Mouse (Mus musculus) urinary bladder, postnatal 14 days (tissue): ENCODE measurements around the gene Trip12.

Source experiments
- DNase-seq: peaks from one replicate; pipeline ENCODE4 v3.0.0; 2021; ENCODE audit warnings: low spot score

The Trip12 gene

GRCm38 (mm10) chr1:84860360-84861254 is 20.3 kb upstream of the Trip12 start:
- no peak for DNase-seq

DNA sequence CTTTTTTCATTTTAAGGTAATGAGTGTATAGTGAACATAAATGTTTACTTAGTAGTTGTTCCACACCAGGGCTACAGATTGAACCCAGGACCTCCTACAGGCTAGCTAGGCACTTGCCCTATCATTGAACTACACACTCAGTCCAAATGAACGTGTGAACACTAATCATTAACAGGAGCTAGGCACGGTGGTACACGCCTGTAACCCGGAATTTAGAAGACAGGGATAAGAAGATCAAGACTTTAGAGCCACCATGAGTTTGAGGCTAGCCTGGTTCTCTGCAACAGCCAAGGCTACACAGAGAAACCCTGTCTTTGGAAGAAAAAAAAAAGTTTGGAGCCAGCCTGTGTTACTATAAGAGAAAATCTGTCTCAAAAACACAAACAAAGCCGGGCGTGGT is 19.3 kb upstream of the Trip12 start:
- no peak for DNase-seq

- DNase-seq, result no peak
These were observed 15.4 kb upstream of the Trip12 start for GRCm38 (mm10) chr1:84855756-84856155.

- no peak for DNase-seq
These were observed 14.7 kb upstream of the Trip12 start for GRCm38 (mm10) chr1:84854966-84855365.

DNA sequence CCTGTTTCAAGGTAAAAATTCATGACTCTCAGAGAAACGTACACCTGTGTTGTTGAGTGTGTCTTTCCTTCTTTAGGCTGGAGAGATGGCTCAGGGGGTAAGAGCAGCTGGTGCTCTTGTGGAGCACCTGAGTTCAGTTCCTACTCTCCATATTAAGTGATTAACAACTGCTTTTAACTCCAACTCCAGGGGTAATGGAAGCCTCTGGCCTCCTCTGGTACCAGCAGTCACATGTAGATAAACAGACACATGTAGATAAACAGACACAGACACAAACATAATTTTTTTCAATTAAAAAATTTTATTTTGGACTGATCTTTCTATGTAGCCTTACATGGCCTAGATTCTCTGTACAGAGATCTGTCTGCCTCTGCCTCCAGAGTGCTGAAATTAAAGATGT is 13.4 kb upstream of the Trip12 start:
- no peak for DNase-seq

DNA sequence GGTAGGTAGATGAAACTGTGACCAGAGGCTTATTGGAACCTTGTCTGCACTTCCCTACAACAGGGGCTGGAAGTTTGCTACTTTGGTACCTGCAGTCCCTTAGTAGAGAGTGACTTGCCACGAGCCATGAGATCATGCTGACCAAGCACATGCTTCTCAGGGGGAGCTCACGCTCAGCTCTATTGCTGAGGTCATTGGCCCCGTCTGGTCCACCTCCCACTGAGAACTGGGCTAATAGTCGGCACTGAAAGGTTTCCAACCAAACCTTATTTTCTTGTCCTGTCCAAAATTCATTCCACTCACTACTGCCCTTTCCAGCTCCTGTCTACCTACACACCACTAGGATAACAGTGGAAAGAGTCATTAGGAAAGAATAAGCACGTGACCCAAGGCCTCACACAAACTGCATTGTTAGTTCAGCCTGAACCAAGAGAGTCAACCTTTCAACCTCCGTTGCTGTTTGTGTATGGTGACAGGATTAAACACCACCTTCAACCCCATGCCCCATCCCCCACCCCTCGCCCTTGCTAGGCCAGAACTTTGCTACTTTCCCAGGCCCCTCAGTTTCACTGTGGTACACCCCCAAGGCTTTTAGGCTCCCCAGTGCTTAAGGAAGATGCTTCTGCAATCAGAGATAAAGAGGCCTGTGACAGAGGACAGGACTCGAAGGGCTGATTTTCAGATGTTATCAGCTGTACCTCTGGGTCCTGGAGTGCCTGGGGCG is 11.4 kb upstream of the Trip12 start:
- no peak for DNase-seq

- DNase-seq, result no peak
These were observed 10.2 kb upstream of the Trip12 start for GRCm38 (mm10) chr1:84850471-84850870.

GRCm38 (mm10) chr1:84849804-84850203 is 9.5 kb upstream of the Trip12 start:
- no peak for DNase-seq

GRCm38 (mm10) chr1:84848801-84849455 is 8.6 kb upstream of the Trip12 start:
- no peak for DNase-seq

DNA sequence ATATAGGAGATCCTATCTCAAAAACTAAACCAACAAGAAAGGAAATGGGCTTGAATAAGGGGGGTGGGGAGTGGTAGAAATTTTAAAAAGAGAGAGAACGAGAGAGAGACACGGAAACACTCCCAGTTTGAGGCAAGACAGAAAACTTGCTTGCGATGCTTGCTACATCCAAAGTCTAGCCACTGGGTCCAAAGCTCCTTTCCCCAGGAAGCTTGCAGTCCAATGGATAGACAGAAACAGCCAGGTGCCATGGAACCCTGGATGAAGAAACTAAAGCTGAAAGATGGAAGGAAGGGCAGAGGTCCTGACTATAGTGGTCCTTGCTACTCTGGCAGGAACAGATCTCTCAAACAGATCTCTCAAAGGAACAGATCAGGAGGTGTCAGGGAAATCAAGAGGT is 8.0 kb upstream of the Trip12 start:
- DNase-seq, result no peak

- no peak for DNase-seq
These were observed 7.4 kb upstream of the Trip12 start for GRCm38 (mm10) chr1:84847698-84848097.

- DNase-seq, result no peak
These were observed 3.0 kb upstream of the Trip12 start for GRCm38 (mm10) chr1:84843366-84843765.

DNA sequence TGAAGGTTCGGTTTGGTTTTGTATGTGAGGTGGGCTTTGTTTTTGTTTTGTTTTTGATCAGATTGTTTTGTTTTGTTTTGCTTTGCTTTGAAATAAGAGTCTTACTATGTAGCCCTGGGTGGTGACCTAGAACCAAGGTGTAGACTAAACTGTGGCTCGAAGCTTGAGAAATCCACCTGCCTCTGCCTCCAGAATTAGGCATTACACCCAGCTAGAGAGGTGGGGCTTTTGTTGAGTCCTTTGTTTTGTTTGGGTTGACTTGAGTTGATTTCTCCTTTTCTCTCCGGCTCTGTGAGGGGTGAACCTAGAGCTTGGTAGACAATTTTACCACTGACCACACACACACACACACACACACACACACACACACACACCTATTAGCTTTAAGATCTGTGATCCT is 745 bp upstream of the Trip12 start:
- no peak for DNase-seq

DNA sequence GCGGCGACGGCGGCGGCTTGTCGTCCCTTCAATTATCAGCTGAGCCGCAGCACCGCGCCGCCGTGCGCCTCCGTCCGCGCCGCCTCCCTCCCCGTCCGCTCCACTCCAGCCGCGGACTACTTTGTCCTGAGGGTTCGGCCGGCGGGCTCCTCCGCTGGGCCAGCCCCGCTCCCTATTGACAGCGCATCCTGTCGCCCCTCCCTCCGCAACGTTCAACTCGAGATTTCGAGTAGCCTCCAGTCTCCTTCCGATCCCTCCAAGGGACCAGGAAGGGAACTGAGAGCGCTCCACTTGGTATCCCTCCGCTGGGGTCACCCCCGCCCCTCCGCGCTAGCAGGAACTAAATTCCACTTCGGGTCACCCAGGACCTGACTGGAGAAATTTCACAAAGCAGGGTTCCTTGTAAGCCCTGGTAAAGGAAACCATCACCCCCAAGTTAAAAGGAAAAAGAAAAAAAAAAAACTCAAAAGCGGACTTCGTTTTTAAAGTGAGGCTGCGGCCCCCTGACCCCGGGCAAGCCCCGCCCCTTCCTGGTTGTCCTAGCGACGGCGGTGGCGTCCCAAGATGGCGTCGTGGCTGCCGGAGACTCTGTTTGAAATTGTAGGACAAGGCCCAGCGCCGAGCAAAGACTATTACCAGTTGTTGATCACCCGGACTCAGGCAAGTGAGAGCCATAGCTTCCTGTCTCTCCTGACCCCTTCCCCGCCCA is 853 bp downstream of the Trip12 start, which contains the start of gene Fbxo36:
TSS of gene Fbxo36 (plus strand) at position 533 of the 709 bp plus-strand sequence.
- DNase-seq, result peak; percentile 93

DNA sequence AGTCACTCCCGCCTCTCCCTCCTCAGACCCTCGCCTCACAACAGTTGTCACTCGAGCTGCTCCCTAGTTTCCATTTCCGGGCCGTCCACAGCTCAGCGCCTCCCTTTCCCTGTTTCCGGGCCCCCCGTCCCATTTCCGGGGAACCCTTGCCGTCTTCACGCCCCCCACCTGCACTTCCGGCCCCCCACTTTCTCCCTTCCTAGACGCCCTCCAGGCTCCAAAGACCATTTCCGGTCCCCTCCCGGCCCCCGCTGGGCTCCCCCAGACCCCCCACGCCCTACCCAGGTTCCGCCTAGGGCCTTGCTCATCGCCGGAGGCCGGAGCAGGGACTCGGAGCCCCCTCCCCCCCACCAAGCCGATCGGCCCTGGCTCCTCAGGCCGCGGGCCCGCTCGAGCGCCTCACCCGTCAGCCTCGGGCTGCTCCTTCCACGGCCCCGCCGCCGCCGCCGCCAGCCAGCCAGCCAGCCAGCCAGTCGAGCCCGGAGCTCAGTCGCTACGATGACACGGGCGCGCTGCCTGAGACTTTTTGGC is 1.6 kb downstream of the Trip12 start:
- peak; percentile 69 for DNase-seq

DNA sequence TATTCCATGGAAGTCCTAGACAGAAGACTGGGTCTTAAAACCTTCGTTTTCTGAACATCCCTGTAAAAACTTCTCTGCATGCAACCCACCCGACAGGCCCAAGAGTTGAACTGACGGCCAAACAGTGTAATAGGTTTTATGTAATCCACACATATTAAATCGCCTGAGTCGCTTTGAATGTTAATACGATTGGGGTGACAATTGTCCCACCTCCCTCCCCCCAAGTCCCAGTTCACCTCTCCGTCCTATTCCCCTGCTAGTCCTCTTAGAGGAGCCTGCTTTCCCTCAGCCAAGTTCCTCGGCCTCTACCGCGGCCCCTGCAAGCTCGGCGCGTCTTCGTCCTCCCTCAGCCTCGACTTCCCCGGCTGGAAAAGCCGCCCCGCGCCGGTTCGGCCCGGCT is 2.2 kb downstream of the Trip12 start:
- no peak for DNase-seq

DNA sequence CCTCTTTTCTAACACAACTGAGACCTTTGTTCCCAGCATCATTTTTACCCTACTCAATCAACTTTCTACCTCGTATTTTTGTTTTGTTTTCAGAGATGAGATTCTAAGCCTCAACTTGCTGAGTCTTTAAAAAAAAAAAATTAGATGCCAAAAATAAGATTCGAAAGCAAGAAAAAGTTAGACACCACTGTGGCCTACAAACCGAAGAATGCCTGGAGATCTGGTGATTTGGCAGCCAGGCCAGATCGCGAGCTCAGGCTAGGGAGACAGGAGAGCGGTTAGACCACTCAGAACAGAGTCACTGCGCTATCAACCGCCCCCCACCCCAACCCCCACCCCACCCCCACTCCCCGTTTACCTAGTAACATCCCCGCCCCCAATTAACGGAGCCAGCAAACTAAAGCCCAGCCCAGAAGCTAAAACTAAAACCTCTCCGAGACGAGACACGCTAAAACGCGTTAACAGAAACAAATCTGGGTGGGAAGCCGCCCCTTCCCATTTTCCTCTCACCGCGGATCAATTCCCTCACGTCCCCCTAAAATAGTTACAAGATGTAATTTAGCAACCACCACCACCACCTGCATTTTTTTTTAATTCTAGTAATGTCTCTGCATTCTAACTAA is 2.7 kb downstream of the Trip12 start:
- DNase-seq, result no peak

- no peak for DNase-seq
These were observed 15.2 kb downstream of the Trip12 start for GRCm38 (mm10) chr1:84825091-84825490.

DNA sequence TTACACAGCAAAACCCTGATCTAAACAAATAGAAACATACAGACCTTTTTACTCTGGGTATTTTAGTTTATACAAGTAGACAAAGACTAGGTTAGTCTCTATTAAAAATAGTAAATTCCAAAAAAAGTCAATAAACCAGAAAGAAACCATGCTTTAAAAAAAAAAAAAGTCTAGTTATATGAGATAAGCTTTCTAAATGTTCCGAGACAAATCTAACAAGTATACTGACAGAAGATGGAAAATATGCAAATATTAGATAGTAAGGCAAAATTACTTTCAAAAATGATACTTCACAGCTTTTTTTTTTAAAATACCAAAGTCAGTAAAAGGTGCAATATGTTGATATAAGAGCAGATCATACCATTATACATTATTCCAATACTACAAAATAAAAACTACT is 22.7 kb downstream of the Trip12 start:
- no peak for DNase-seq

- no peak for DNase-seq
These were observed 36.5 kb downstream of the Trip12 start for GRCm38 (mm10) chr1:84803788-84804187.

- no peak for DNase-seq
These were observed 41.1 kb downstream of the Trip12 start for GRCm38 (mm10) chr1:84799166-84799565.
